Mouse (Mus musculus) adrenal gland (tissue): ENCODE measurements around the gene Apoo.
"Not testable (repeated sequence)": the region's sequence is repeated elsewhere in the genome, so short reads cannot be mapped to it uniquely, and the experiment has no call there.

Experiments
- intact Hi-C: fragments of 180-260 bp; cut with DNase I; formaldehyde crosslinking; loops from one replicate; pipeline ENCODE4 v1.15.1; 2025
- long read RNA-seq, 2 experiments: library from polyadenylated mRNA; unstranded; transcript quantifications; one replicate each; pipeline ENCODE4 v2.0.0; 2020; ENCODE audit warnings: borderline replicate concordance in 1 of 2; ENCODE audit not compliant: insufficient replicate concordance in 1 of 2

Apoo gene
- long read RNA-seq, experiment 1, transcript Apoo-204 (9 exons, 784 nt) = major isoform, 36 of 42 reads
- long read RNA-seq, experiment 1, partial matches to known transcripts = 1 of 42 reads
- long read RNA-seq, experiment 1, other reads (novel, unspliced or antisense) = 3 of 42 reads
- long read RNA-seq, experiment 2, transcript Apoo-204 (9 exons, 784 nt) = major isoform, 44 of 52 reads
- long read RNA-seq, experiment 2, partial matches to known transcripts = 2 of 52 reads
- long read RNA-seq, experiment 2, other reads (novel, unspliced or antisense) = 6 of 52 reads

- intact Hi-C loops = no loop called here
Observed at GRCm38 (mm10) chrX:94366670-94367241, at the start of gene Apoo, which contains the start of gene Fam90a1b. TSS of gene Apoo (plus strand) at chrX:94367117. TSS of gene Fam90a1b (minus strand) at chrX:94366777.

GRCm38 (mm10) chrX:94321036-94321902, 45.6 kb upstream of the Apoo start:
- intact Hi-C loops = no loop called here

DNA sequence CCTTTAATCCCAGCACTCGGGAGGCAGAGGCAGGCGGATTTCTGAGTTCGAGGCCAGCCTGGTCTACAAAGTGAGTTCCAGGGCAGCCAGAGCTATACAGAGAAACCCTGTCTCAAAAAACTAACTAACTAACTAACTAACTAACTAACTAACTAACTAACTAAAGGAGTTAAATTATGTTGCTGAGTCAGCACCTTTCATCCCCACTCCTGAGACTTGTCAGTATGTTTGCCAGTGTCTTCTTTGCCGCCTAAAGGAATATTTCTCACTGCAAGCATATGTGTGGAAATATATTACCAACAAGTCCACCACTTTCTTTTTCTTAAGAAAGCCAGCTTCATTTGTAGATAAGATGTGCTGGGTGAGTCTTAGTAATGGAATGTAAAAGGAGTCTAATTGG, 23.3 kb upstream of the Apoo start:
- intact Hi-C loops = not testable (repeated sequence)

GRCm38 (mm10) chrX:94365381-94365925, 1.5 kb upstream of the Apoo start:
- intact Hi-C loops = no loop called here

GRCm38 (mm10) chrX:94366029-94366428, 888 bp upstream of the Apoo start:
- intact Hi-C loops = no loop called here

DNA sequence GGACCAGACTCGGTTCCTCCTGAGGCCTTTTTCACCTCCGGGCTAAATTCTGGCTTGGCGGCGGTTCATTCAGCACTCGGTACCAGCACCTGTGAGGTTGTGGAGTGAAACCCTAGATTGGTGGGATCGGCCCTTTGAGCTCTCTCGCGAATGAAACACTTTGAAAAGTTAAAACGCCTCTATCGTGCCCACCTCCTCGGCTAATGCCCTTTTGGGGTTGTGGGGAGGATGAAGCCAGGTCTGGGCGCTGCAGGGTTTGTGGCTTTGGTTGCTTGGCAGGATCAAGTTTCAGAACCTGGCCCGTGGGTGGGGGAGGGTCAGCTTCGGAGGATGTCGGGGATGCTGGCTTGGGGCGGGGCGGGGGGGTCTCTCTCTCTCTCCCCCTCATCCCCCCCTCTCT, 331 bp downstream of the Apoo start:
- intact Hi-C loops = no loop called here

GRCm38 (mm10) chrX:94378734-94379133, 11.8 kb downstream of the Apoo start:
- intact Hi-C loops = no loop called here

DNA sequence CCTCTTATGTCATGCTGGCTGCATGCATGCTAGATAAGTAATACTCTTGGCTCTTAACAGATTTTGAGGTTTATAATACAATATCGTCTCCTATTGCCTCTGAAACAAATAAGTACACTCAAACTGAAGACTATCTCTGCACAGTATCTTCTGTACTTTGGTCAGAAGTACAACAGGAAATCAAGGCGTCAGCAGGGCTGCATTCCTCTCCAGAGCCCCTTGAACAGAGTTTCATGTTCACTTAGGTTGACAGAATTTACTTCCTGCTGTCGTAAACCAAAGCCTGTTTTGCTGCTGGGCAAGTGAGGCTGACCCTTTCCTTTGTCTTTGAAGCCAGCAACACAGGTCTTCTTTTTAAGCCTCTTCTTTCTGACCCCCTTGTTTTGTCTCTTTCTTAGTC, 42.1 kb downstream of the Apoo start:
- intact Hi-C loops = no loop called here

- intact Hi-C loops = no loop called here
Observed at GRCm38 (mm10) chrX:94420210-94420609, 53.3 kb downstream of the Apoo start.

DNA sequence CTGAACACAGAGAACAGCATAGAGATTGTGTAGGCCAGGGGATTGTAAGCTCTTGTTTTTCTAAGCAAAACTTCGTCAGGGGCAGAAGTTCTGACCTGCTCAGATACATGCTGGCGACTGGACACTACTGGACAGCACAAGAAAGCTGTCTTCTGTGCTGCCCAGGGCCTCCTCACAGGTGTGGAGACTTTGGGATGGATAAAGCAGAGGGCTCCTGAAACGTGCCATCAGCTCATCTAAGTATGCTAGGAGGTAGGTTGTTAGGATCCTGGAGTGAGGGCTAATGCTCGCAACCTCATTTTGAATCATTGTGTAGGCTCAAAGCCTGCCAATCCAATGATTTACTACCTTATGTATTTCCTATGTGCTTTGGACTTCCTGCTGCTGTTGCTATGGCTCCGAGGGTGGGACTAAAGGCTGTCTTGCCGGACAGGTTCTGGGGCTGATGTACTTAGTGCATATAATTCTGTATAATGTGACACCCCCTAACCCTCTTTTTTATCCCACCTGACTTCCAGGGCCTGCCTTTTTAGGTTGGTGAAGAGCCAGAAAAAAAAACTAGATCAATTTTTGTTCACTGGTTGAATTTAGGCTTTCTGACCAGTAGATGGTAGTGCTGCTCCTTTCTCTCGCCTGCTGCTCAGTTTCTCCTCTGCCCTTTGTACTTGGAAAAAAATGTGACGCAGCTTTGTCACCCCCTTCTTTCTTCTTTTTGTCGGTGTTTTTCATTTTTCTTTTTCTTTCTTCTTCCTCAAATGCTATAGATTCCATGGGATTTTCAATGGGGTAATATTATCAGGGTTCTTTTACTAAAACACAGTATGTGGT, 64.8 kb downstream of the Apoo start:
- intact Hi-C loops = loop anchor here (2.0 kb wide), 1 partner anchor 115 kb away; no protein-coding TSS in a partner anchor

GRCm38 (mm10) chrX:94445427-94445826, 78.5 kb downstream of the Apoo start:
- intact Hi-C loops = not testable (repeated sequence)

DNA sequence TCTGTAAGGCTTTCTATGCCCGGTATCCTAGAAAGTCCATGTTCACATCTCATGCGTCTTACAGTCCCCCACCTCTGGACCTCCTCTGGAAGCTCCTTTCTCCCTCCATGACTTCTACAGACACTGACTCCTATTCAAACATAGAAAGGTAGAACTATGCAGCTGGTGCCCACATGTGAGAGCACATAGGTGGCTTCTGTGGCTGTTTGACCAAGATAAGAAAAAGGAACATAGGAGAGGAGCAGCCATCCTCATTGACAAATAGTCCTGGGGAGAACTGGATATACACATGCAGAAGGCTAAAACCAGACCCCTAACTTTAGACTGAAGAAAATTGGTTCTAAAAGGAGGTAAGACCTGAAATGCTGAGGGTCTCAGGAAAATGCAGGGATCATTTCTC, 79.1 kb downstream of the Apoo start:
- intact Hi-C loops = not testable (repeated sequence)

- intact Hi-C loops = not testable (repeated sequence)
Observed at GRCm38 (mm10) chrX:94450047-94450881, 83.3 kb downstream of the Apoo start.

DNA sequence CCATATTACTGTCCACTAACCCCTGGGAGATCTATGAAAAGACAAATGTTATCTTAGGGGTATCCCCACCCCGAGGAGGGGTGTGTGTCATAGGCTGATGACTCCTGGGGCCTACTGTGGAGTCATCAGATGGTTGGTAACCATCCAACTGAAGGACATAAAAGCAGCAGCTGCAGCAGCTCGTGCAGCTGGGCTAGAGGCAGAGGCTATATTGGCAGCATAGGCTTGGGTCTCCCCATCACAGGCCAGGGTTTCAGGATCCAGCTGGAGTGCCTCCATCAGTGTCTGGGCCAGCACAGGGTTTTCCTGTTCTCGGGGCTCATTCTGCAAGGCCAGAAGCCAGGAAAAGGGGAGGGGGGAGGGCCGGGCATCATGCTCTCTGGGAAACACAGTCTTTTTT, 92.4 kb downstream of the Apoo start:
- intact Hi-C loops = no loop called here

DNA sequence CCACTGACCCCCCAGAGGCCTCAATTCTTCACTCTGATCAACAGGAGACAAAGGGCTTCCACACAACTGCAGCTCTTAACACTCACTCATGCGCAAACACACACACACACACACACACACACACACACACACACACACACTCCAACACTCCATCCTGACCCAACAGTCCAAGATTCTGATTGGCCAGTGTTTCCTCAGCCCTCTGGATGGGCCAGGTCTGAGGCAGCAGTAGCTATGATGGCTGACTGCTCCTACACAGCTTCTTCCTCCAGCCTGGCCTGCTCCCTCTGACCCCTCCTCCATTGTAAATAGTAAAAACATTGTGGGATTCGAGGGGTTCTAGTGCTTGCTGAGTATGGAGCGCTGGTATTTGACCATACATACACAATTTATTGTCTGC, 94.6 kb downstream of the Apoo start:
- intact Hi-C loops = not testable (repeated sequence)

GRCm38 (mm10) chrX:94462604-94463429, 95.9 kb downstream of the Apoo start:
- intact Hi-C loops = not testable (repeated sequence)
